Mouse (Mus musculus): ENCODE data around the gene Parn.

GRCm38 (mm10) chr16:13645930-13646329 is 22.0 kb downstream of the Parn start:
- TF ChIP-seq POLR2A (IDR thresholded peaks at IDR 0.05; ENCODE audit: insufficient read depth, low read depth, low read length) (no peak), CTCF (IDR thresholded peaks at IDR 0.05; ENCODE audit: insufficient read depth, low read depth, low read length) (no peak)

Data from olfactory bulb, adult 2 months (tissue).